Mouse (Mus musculus) ES-E14 (cell line): ENCODE measurements around the gene Ppm1l.

Source experiments
- CHD2 ChIP-seq: IDR thresholded peaks from 2 replicates; pipeline ENCODE4 v1.6.1; 2014; ENCODE audit warnings: mild to moderate bottlenecking, low read depth, low read length, inconsistent platforms
- HCFC1 ChIP-seq: IDR thresholded peaks from 2 replicates; pipeline ENCODE4 v1.6.1; 2012; ENCODE audit warnings: low read length, inconsistent platforms, borderline replicate concordance; ENCODE audit not compliant: insufficient read depth
- ZNF384 ChIP-seq: IDR thresholded peaks from 2 replicates; pipeline ENCODE4 v1.6.1; 2012; ENCODE audit warnings: low read depth, low read length, inconsistent platforms

GRCm38 (mm10) chr3:69282406-69282805 is 34.3 kb upstream of the Ppm1l start:
- TF ChIP-seq ZNF384 (no peak), HCFC1 (no peak), CHD2 (no peak)
